Mouse (Mus musculus) liver, adult (tissue): ENCODE results near the gene 9130409I23Rik.

Source experiments
- GATA4 ChIP-seq: IDR thresholded peaks from 2 replicates; pipeline ENCODE4 v1.6.1; 2014; ENCODE audit warnings: mild to moderate bottlenecking, low read length; ENCODE audit not compliant: insufficient replicate concordance

9130409I23Rik gene

DNA sequence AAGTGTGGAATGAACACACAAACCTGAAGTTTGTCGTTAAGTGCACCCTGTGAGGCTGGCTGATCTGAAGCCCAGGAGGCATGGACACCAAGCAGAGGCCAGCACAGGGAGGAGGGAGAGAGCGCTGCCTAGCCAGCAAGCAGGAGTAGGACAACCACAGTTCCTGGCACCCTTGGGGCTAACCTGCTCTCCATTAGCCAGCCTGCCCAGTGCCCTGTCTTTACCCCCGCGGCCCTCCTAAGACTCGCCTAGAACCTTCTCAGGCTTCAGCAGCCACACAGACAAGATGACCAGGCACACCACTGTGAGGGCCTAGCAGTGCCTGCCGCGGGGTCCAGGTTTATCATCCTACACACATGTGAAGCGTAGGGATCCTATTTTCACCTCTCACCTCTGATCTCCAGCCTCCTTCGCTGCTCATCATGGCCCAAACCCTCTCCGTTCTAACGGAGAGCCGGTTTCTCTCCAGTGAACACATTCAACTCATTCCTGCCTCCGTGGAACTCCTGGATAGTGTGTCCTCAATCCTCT, 33.1 kb upstream of the 9130409I23Rik start:
- no peak for TF ChIP-seq GATA4

DNA sequence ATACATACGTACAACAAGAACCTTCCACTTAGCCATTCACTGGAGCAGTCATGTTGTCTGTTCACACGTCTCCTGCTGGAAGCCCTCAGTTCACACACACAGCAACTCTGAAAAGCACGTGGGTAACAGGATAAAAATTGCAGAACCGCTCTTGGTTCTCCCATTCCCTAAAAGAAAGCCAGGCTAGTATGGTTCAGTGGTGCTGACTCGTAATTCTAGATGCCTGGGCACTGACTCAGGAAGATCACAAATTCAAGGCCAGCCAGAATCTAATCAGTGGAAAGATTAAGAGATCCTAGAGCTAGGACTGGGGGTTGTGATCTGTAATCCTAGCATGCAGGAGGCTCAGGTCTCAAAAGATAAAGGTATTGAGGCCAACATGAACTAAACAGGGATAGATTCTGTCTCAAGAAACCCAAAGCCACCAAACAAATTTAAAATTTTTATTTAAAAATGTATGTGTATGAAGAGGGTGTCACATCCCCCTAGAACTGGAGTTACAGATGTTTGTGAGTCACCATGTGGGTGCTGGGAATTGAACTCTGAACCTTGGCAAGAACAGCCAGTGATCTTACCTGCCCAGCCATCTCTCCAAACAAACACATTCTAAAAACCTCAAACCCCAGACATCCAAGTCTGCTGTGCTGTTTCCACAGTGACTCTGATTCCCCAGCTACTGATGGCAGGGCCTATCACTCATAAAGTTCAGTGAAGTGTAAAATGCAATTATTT, 30.1 kb upstream of the 9130409I23Rik start, which contains the start of gene Ephx1:
Gene Ephx1 (minus strand): TSS at position 149 of the 732 bp plus-strand sequence.
- no peak for TF ChIP-seq GATA4

DNA sequence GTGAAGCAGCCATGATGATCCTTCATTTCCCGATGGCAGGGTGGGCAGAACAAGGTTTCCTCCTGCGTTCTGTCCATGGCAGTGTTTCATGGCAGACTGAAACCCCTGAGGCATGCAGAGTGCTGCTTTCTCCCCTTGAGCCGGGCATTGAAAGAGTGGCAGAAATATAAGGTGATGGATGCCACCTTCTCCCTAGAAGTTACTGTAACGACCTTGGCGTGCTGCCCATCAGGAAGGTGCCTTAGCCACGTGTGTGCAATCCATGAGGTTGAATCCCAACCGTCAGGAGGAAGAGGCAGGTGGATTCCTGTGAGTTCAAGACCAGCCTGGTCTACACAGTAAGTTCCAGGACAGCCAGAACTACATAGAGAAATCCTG, 29.6 kb upstream of the 9130409I23Rik start:
- TF ChIP-seq GATA4: no peak

DNA sequence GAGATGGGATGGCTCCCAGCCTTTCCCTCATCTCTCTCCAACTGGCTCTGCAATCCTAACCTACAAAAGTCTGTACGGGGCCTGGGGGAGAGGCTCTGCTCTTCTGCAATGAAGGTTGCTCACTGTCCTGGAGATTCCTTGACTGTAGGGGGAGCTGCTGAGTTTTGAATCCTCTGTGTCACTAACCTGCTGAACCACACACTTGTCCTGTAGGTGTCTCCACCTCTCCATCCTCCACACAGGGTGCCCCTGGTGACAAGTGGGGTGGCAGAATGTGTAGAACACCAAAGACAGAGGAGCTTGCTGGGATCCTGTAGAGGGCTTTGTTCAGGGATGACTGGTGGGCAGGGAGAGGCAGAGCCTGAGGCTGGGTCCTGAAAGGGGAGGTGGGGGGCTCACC, 28.8 kb upstream of the 9130409I23Rik start:
- no peak for TF ChIP-seq GATA4

DNA sequence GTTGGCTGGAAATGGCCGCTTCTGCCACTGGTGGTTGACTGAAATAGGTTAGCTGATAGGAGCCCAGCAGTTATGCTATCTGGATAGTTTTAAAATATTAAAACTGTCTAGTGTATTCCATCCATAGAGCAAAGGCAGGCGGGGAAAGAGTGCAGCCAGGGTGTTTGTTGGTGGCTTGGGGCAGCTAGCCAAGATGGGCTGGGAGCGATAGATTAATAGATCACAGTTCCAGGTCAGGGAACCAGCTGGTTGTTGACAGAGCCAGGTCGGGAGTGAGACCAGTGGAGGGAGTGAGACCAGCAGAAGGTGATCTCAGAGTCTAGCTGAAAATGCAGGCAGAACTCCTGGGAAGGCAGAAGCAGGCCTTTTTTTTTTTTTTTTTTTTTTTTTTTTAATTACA, 13.4 kb upstream of the 9130409I23Rik start:
- TF ChIP-seq GATA4: no peak

DNA sequence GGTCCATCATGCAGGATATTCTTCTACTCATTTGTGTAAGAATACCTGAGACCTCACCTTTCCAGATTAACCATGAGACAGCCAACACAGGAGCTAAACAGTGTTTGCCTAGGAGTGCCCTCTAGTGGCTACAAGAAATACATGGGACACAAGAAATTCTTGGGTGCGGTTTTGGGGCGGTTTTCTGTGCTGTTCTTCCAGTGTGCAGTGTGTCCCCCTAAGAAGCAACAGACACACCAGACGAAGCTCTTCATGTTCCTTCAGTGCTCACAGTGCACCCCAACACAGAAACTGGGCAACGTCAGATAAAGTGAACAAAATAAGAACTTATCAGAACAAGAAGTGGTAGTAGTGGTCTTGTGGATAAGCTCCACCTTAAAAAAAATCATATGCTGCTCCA, 11.4 kb upstream of the 9130409I23Rik start:
- TF ChIP-seq GATA4: no peak

DNA sequence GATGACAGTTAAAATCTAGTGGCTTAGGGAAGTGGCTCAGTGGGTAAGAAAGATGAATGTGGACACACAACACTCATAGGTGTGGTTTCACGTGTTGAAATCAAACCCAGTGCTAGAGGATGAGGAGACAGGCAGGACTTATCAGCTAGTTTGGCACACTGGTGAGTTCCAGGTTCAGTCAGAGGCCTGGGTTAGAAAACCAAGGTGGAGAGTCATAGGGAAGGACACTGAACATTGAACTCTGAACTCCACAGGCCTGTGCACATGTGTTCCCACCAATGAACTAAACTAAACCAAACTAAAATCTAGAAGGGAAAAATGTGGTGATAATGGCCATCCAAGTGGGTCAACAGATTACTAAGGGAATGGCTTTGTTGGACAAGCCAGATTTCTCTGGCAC, 3.5 kb upstream of the 9130409I23Rik start:
- TF ChIP-seq GATA4: peak; percentile 72; the same call in 1 of the 2 replicates

DNA sequence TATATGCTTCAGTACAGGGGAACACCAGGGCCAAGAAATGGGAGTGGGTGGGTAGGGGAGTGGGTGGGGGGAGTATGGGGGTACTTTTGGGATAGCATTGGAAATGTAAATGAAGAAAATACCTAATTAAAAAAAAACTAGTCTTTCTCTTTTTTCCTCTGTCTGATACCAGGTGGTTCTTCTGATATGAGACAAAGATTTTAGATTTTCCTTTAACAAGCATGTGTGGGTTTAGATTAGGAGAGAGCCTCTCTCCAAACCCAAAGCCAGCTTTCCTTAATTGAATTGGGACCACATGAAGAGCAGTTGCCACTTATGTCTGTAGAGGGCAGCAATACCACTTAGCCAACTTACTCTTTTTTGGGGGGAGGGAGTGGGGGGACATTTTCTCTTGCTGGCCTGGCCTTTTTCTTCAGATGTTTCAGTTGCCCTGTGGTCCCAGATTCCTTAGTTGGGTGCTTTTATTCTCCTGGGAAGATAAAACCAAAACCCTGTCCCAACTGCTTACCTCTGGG, 1.7 kb upstream of the 9130409I23Rik start:
- TF ChIP-seq GATA4: no peak

DNA sequence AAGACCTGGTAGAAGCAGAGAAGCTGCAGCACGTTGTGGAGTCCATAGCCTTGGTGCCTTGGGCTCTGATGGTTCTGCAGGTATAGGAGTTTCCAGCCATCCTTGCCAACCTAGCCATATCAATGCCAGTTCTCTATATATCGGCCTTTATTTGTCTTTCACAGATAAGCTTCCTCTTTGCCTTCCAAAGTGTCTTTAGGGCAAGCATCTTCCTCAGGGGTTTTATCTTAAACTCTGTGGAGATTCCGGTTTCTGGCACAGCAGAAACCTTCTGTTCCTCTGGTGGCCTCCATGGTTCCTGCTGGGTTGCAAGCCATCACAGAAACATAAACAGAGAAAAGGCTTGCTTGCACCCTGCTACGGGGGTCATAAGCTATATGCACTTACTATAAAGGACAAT, 1.9 kb downstream of the 9130409I23Rik start:
- no peak for TF ChIP-seq GATA4

DNA sequence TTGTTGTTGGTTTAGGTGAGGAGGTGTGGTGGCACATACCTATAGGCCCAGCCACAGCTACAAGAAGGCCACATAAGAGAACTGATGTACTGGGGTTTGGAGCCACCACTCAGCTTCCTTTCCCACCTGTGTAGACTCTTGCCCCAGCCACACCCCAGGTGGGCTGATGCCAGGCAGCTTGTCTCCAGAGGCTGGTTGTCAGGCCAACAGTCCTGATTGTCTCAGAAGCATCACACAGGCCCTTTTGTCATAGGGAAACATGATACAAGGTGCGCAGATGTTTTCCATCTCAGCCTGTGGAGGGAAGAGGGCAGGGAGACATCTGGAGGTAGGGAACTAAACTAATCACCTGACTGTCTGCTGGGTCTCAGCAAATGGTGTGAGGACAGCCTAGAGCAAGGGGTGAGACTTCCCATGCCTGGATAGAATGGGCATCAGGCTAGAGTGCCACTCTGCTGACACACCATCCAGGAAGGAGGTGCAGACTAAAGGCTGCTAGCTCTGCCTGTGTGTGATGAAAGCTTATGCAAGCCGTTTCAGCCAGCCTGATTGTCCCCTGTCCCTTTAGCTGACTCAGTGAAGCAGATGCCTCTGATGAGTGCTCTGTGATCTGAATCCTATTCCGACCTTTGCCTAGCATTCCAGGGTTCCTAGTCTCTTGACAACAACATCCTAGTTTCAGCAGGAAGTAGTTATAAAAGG, 10.9 kb downstream of the 9130409I23Rik start:
- TF ChIP-seq GATA4: no peak

DNA sequence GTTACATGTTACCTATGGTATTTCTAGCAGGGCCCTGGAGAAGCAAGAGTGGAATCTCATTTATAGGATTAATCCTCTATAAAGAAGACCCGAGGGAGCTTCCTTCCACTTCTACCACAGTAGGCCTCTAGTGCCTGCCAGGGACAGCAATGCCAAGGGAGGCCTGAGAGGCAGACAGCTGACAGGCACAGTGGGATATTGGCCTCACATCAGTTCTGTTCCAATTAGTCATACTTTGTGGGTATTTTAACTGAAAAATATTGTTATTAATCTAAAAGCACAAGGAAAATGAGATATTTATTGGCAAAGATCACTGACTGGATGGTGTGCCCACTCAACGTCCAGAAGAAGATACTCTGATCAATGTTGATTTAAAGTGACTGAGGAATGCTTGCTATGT, 13.0 kb downstream of the 9130409I23Rik start:
- no peak for TF ChIP-seq GATA4

DNA sequence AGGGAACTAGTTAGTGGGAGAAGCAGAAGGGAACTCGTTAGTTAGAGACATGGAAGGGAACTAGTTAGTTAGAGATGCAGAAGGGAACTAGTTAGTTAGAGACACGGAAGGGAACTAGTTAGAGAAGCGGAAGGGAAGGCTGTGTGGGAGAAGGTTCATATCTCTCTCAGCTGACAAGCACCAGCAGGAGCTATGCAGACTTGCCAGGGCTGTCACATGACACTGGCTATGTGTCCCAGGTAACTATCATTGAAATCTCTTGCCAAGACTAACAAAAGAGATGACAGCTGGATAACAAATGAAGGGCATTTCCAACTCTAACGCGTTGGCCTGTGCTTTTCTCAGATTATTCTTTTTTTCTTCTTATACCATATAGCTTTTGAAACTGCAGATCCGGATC, 13.6 kb downstream of the 9130409I23Rik start:
- TF ChIP-seq GATA4: peak; percentile 68; the same call in 1 of the 2 replicates

DNA sequence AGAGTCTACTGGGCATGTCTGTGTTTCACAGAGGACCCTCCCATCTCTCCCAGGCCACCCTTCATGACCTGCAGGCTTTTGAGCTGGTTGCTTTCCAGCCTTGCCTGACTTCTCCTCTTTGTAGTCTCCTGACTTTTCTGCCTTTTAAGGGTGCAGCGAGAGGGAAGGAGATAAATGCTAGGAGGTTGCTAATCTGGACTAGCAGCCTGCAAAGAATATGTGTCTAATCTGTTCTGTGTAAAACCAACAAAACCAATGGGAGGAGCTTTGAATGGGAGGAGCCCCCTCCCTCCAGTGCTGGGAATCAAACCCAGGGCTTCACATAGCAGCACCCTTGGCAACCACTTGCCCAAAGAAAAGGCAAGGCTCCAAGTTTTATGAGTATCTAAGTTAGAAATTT, 17.3 kb downstream of the 9130409I23Rik start:
- no peak for TF ChIP-seq GATA4

DNA sequence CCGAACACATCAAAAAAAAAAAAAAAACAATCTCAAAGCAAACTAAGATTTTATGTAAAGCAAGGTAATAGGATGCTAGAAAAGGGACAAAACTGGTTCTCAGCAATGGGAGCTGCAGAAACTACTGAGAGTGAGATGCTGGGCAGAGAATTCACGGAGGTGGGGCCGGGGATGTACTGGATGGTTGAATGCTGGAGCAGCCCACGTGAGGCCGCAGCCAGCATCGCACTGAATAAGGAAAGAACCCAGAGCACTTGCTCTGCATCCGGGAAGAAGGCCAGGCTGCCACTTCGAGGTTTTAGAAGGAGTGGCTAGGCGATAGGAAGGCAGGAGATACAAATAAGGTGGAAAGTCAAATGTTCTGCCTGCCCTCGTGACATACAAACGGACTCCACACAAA, 18.6 kb downstream of the 9130409I23Rik start:
- TF ChIP-seq GATA4: no peak

DNA sequence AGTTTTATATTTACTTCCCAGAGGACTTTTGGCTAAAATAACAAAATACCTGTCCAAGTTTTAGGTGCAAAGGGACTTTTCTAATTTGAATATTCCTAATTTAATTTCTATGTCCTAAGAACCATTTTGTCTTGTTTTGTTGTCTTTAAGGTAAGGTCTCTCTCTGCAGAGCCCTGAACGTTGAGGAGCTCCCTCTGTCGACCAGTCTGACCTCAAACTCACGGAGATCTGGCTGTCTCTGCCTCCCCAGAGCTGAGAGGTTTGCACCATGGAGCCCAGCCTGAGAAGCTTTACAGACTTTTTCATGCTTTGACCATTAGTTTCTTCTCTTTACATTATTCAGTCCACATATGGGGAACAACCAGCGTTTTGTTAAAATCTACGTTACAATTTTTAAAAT, 22.0 kb downstream of the 9130409I23Rik start:
- TF ChIP-seq GATA4: no peak

DNA sequence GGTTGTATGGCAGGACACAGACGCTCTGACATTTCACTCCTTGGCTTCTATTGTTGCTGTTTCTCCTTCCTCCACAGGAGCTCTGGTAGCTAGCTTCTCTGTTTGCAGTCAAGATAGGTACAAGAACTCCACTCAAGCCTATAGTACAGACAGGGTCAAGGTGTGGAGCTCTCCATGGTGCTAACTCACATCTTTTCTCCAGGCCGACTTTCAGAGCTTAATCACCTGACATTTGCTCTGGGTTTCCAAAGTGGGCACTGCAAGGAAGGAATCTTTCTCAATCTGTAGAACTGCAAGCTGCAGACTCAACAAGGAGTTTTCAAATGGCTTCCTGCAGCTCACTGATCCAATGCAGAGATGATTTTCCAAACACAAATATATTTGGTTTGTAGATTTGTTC, 33.0 kb downstream of the 9130409I23Rik start:
- TF ChIP-seq GATA4: no peak
